Mouse (Mus musculus) neutrophil, adult 5-6 weeks (primary cell): Measurements from ENCODE around the gene Ces4a. TPM values are rescaled to one million over a fixed set of nuclear protein-coding genes. Genes with fewer than 3 reads are reported as not detected.
A peak's percentile ranks its signal among the peaks of the same experiment; 100 is the strongest.
"Not testable (repeated sequence)": the region's sequence is repeated elsewhere in the genome, so short reads cannot be mapped to it uniquely, and the experiment has no call there.

ENCODE experiments used
- ATAC-seq: fragments of 151-379, 151-347 bp; 2 replicates; pipeline ENCODE4 v1.8.0; 2017; ENCODE audit warnings: mild to moderate bottlenecking, moderate TSS enrichment; ENCODE audit not compliant: insufficient number of reproducible peaks, poor library complexity, low FRiP score, severe bottlenecking; ENCODE audit errors: extremely low read depth
- total RNA-seq: library from RNA; stranded (forward); fragments of 200-1000 nt; gene quantifications from 2 replicates; pipeline ENCODE4 v1.2.3, GENCODE M21; 2017

The Ces4a gene
- total RNA-seq = not detected in 2 replicates

- no peak for ATAC-seq
Measured at GRCm38 (mm10) chr8:105131509-105131908, at the start of gene Ces4a. Gene Ces4a (plus strand): TSS chr8:105131800.

DNA sequence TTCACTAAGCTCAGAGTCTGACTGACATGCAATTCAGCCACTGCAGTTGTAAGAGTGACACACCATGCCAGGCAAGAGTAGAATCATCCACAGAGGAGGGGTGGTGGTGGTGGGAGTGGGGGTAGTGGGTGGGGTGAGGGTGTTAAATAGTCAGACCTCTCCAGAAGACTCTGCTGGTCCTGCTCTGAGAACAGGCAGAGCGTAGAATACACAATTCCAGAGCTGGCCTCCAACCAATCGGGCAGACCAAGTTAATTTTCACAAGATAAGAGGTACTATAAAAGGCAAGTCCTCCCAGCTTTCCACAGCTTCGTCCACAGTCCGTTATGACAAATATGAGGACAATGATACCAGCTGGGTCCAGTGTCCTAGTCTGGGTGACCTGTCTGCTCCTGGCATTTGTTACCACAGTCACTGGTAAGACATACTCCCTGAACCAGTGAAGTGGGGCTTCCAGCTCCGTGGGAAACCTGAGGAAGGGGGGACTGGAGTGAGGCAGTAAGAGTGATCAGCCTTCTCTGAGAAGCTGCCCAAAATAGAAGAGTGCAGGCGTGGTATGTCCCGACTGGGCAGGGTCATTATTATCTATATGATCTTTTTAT is 48.0 kb upstream of the Ces4a start, which contains the start of gene Ces3b:
TSS of gene Ces3b (plus strand) at position 305 of the 602 bp plus-strand sequence.
- no peak for ATAC-seq

- not testable (repeated sequence) for ATAC-seq
Measured at GRCm38 (mm10) chr8:105088166-105088565, 43.4 kb upstream of the Ces4a start.

- no peak for ATAC-seq
Measured at GRCm38 (mm10) chr8:105088581-105088980, 43.0 kb upstream of the Ces4a start.

- ATAC-seq = no peak
Measured at GRCm38 (mm10) chr8:105093992-105094391, 37.6 kb upstream of the Ces4a start.

GRCm38 (mm10) chr8:105102101-105102785 is 29.4 kb upstream of the Ces4a start:
- not testable (repeated sequence) for ATAC-seq

DNA sequence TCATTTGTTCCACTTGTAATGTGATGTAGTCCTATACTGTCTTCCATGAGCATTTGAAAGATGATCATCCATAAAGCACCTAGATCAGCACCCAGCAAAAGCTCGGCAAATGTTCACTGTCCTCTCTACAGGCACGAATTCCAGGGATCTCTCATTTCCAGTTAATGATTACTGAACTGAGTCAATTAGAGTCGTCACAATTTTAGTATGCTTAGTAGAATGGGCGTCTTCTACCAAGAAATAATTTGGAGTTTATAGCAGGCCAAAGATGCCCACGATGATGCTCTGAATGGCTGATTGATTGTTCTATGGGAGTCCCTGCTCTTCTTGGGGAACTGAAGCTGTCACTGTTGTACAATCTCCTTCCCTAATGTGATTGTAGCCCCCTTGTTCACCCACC is 27.9 kb upstream of the Ces4a start:
- not testable (repeated sequence) for ATAC-seq

GRCm38 (mm10) chr8:105104220-105104619 is 27.4 kb upstream of the Ces4a start:
- no peak for ATAC-seq

DNA sequence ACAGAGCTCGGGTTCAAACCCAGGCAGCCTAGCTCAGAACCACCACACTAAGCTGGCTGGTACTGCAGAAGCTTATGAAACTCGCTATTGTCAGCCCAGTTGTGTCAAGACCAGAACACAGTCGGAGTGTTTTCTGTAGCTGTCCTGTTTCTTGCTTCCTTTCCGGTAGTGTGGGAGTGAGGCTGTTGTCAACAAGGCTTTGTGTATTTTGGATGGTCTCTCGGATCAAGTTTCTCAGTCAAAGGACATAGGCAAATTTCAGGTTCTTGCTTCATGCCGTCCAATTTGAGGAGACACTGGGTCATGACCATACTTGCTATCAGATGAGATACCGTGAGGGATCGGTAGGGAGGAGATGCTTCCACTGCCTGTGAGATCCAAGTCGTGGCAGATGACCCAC is 1.7 kb upstream of the Ces4a start:
- ATAC-seq = no peak

GRCm38 (mm10) chr8:105138423-105138822 is 6.8 kb downstream of the Ces4a start:
- peak; percentile 75 for ATAC-seq

DNA sequence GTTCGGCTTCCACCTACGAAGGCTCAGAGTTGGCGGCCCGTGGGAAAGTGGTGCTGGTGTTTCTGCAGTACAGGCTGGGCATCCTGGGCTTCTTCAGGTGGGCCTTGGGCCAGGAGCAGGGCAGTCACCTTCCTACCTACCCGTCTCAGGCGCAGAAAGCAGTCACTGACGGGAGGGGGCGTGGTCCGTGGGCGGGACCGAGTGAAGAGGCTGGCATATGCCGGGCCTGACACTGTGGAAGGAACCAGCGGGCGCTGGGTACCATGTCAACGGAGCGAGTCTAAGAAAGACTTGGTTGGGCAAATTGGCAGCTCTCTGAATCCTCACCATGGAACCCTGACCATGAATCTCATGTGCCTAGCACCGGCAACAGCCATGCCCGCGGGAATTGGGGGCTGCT is 10.8 kb downstream of the Ces4a start:
- no peak for ATAC-seq

DNA sequence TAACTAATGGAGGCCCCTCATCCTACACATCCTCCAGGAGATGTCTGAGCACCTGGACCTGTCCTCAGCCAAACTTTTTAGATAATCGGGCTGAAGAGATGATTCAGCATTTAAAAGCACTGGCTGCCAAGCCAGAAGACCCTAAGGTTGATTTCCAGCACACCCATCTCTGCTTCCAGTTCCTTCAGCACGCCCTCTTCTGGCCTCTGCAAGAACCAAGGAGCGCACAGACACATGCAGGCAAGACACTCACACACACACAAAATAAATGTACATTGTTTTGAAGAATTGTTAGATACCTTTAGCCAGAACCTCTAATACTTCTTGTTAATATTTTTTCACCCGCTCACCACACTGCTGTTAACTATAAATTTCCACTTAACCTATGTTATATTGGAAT is 20.1 kb downstream of the Ces4a start:
- no peak for ATAC-seq

- ATAC-seq = no peak
Measured at GRCm38 (mm10) chr8:105152623-105153398, 21.2 kb downstream of the Ces4a start.

GRCm38 (mm10) chr8:105154316-105154715 is 22.7 kb downstream of the Ces4a start:
- no peak for ATAC-seq

DNA sequence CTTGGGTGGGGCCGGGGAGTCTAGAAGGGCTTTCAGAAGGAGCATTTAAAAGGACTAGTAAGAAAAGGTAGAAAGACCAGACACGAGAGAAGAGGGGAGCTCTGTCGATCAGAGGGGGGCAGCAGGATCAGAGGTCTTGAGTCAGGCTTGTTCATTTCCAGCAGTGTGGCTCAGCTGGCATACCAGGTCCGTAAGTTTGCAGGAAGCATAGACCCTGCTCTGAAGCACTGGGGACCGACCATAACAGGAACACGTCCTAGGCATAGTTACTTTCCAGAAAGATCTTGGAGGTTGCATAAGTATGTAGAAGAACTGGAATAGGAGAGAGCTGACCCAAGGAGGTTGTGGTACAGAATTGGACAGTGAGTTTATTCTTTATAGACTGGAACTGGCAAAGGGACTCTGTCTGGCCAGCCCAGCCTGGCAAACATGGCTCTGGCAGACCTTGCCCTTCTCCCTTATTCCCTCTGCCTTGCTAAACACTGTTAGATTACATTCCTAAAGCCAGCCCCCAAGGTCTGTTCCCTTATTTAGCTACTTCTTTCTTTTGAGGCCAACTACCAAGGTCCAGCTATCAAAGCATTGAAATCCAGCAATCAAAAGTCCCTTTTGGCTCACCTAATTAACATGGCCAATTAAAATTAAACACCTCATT is 23.6 kb downstream of the Ces4a start:
- ATAC-seq = no peak

- ATAC-seq = peak; percentile 73; the same call in 1 of the 2 replicates
Measured at GRCm38 (mm10) chr8:105157555-105157954, 26.0 kb downstream of the Ces4a start.

- ATAC-seq = no peak
Measured at GRCm38 (mm10) chr8:105158084-105158483, 26.5 kb downstream of the Ces4a start.

- no peak for ATAC-seq
Measured at GRCm38 (mm10) chr8:105161121-105161652, 29.6 kb downstream of the Ces4a start.

GRCm38 (mm10) chr8:105164272-105164902 is 32.8 kb downstream of the Ces4a start:
- no peak for ATAC-seq
